Mouse (Mus musculus): ENCODE measurements around the gene H2afv. TPM values are rescaled to one million over a fixed set of nuclear protein-coding genes. Genes with fewer than 3 reads are reported as not detected.

H2afv gene
- polyA plus RNA-seq, 1 experiment: 153 TPM

DNA sequence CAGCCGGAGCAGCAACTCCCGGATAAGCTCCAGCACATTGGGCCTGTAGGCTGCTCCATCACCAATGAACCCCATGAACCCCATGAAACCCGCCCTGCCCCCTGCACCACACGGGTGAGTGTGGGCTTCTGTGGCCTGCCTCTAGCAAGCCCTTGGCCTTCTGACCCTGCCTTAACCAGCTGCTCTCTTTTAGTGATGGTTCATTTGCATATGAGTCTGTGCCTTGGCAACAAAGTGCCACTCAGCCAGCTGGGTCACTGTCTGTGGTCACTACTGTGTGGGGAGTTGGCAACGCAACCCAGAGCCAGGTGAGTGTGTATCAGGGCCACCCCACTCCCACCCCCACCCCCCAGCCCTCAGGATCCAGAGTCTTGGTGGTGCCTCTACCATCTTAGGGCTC, 48.7 kb downstream of the H2afv start:
- Histone ChIP-seq H3K79me3 (ENCODE audit: low read depth) (peaks cover 7% of the 10 kb centered on the region), H3K27me3 (ENCODE audit: control insufficient read depth, insufficient read depth, insufficient read length) (no peaks in the 10 kb centered on the region), H3K36me3 (ENCODE audit: control insufficient read depth, insufficient read depth) (peaks cover 27% of the 10 kb centered on the region), H3K79me2 (ENCODE audit: control insufficient read depth, insufficient read depth) (peaks cover 25% of the 10 kb centered on the region), H3K4me3 (ENCODE audit: insufficient read depth, poor library complexity, severe bottlenecking) (no peak overlapping the region), H3ac (ENCODE audit: control insufficient read depth, insufficient read length, low read depth) (no peak overlapping the region)
- TF ChIP-seq USF1 (IDR thresholded peaks at IDR 0.05; ENCODE audit: low read depth): no peak
- TF ChIP-seq CTCF (IDR thresholded peaks at IDR 0.05; ENCODE audit: control insufficient read depth, insufficient read depth, insufficient read length): no peak
- TF ChIP-seq CEBPB (IDR thresholded peaks at IDR 0.05; ENCODE audit: low read depth): no peak
- TF ChIP-seq MYOD1 (IDR thresholded peaks at IDR 0.05; ENCODE audit: control insufficient read depth, insufficient read length, low read depth): no peak
- no peak for TF ChIP-seq MYOG (IDR thresholded peaks at IDR 0.05; ENCODE audit: control insufficient read depth, extremely low read depth, insufficient read length)
- TF ChIP-seq FOSL1 (IDR thresholded peaks at IDR 0.05; ENCODE audit: insufficient read depth, low read length, poor library complexity, severe bottlenecking): no peak
- TF ChIP-seq MAX (IDR thresholded peaks at IDR 0.05): no peak

DNA sequence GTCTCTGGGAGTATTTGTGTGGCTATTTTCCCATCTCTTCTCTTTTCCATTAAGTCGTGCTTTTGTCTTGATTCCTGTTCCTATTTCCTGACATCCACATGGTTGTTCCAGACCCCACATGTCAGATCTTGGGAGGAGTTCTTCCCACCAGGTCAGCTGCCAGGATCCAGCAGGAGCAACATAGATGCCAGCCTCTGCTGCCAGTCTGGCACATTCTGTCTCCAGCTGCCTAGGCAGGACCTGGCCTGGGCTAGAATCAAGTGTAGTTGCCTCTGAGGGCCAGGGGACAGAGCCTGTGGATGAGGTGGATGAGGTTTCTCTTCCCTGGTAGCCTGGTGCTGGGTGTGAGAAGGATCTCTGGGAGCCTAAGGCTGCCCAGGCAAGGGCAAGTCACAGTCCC, 50.4 kb downstream of the H2afv start:
- H3ac ChIP-seq (ENCODE audit: control insufficient read depth, insufficient read length, low read depth): no peak overlapping the region
- H3K36me3 ChIP-seq (ENCODE audit: control insufficient read depth, insufficient read depth): peaks cover 18% of the 10 kb centered on the region
- H3K79me2 ChIP-seq (ENCODE audit: control insufficient read depth, insufficient read depth): peaks cover 38% of the 10 kb centered on the region
- no peak overlapping the region for H3K4me3 ChIP-seq (ENCODE audit: insufficient read depth, poor library complexity, severe bottlenecking)
- no peak for TF ChIP-seq CEBPB (IDR thresholded peaks at IDR 0.05; ENCODE audit: low read depth)
- no peak for TF ChIP-seq MAX (IDR thresholded peaks at IDR 0.05)
- TF ChIP-seq USF1 (IDR thresholded peaks at IDR 0.05; ENCODE audit: low read depth): no peak
- no peak for TF ChIP-seq CTCF (IDR thresholded peaks at IDR 0.05; ENCODE audit: control insufficient read depth, insufficient read depth, insufficient read length)
- TF ChIP-seq MYOG (IDR thresholded peaks at IDR 0.05; ENCODE audit: control insufficient read depth, extremely low read depth, insufficient read length): no peak
- no peak for TF ChIP-seq MYOD1 (IDR thresholded peaks at IDR 0.05; ENCODE audit: control insufficient read depth, insufficient read length, low read depth)
- TF ChIP-seq FOSL1 (IDR thresholded peaks at IDR 0.05; ENCODE audit: insufficient read depth, low read length, poor library complexity, severe bottlenecking): no peak
- peaks cover 13% of the 10 kb centered on the region for H3K79me3 ChIP-seq (ENCODE audit: low read depth)
- H3K27me3 ChIP-seq (ENCODE audit: control insufficient read depth, insufficient read depth, insufficient read length): no peaks in the 10 kb centered on the region

DNA sequence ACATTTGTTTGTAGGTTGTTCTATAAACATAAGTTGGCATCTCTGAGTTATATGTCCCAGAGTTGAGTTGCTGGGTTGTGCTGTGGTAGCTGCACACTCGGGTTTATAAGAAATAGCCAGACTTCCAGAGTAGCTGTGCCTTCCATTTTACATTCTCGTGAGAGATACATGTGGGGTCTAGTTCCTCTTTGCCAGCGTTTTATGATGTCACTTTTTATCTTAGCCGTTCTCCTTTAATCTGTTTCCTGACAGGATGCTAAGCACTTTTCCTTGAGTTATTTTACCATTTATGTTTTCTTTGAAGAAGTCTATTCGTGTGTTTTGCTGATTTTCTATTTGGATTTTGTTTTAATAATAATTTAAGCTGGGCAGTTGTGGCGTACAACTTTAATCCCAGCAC, 51.4 kb downstream of the H2afv start:
- H3K36me3 ChIP-seq (ENCODE audit: control insufficient read depth, insufficient read depth): peaks cover 18% of the 10 kb centered on the region

DNA sequence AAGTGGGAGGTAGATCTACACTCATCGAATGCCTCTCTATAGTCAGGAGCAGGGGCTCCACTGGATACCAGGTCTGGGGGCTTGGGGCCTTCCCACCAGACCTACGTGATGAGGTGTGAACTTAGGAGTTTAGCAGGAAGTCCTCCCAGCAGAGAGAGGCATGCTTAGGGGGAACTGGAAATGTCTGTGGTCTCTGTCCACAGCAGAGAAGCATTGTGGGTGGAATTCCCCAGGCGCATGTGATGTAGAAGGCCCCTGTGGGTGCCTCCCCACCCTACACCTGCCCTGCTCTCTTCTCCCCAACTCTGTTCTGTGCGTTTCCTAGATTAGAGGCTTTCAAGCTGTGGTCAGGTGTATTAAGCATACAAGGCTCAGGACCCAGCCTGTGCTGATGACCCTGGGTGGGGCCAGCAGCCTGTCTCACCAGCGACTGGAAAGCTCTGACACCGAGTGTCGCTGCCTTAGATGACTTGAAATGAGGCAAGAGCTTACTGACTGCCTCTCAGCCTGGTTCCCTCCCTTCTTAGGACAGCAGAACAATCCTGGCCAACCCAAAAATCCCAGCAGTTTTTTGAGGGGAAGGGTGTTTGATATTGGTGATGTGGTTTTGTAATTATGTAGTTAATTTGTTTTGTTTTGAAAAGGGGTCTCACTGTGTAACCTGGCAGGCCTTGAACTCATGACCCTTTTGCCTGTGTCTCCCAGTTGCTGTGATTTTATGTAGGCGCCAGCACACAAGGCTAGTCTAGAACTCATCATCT, 52.5 kb downstream of the H2afv start:
- no peak overlapping the region for H3ac ChIP-seq (ENCODE audit: control insufficient read depth, insufficient read length, low read depth)
- peaks cover 8% of the 10 kb centered on the region for H3K36me3 ChIP-seq (ENCODE audit: control insufficient read depth, insufficient read depth)
- H3K79me3 ChIP-seq (ENCODE audit: low read depth): peaks cover 13% of the 10 kb centered on the region
- H3K79me2 ChIP-seq (ENCODE audit: control insufficient read depth, insufficient read depth): peaks cover 38% of the 10 kb centered on the region
- no peaks in the 10 kb centered on the region for H3K27me3 ChIP-seq (ENCODE audit: control insufficient read depth, insufficient read depth, insufficient read length)
- H3K4me3 ChIP-seq (ENCODE audit: insufficient read depth, poor library complexity, severe bottlenecking): no peak overlapping the region
- TF ChIP-seq USF1 (IDR thresholded peaks at IDR 0.05; ENCODE audit: low read depth): no peak
- TF ChIP-seq MYOG (IDR thresholded peaks at IDR 0.05; ENCODE audit: control insufficient read depth, extremely low read depth, insufficient read length): no peak
- no peak for TF ChIP-seq CEBPB (IDR thresholded peaks at IDR 0.05; ENCODE audit: low read depth)
- TF ChIP-seq MYOD1 (IDR thresholded peaks at IDR 0.05; ENCODE audit: control insufficient read depth, insufficient read length, low read depth): no peak
- TF ChIP-seq CTCF (IDR thresholded peaks at IDR 0.05; ENCODE audit: control insufficient read depth, insufficient read depth, insufficient read length): no peak
- TF ChIP-seq FOSL1 (IDR thresholded peaks at IDR 0.05; ENCODE audit: insufficient read depth, low read length, poor library complexity, severe bottlenecking): no peak
- no peak for TF ChIP-seq MAX (IDR thresholded peaks at IDR 0.05)

More for the DNA sequence above, 51.4 kb downstream of the H2afv start:
- H3K4me3 ChIP-seq (ENCODE audit: insufficient read depth, poor library complexity, severe bottlenecking): no peak overlapping the region
- H3K79me2 ChIP-seq (ENCODE audit: control insufficient read depth, insufficient read depth): peaks cover 38% of the 10 kb centered on the region
- TF ChIP-seq USF1 (IDR thresholded peaks at IDR 0.05; ENCODE audit: low read depth) (no peak), MYOD1 (IDR thresholded peaks at IDR 0.05; ENCODE audit: control insufficient read depth, insufficient read length, low read depth) (no peak), MYOG (IDR thresholded peaks at IDR 0.05; ENCODE audit: control insufficient read depth, extremely low read depth, insufficient read length) (no peak), CEBPB (IDR thresholded peaks at IDR 0.05; ENCODE audit: low read depth) (no peak), MAX (IDR thresholded peaks at IDR 0.05) (no peak), CTCF (IDR thresholded peaks at IDR 0.05; ENCODE audit: control insufficient read depth, insufficient read depth, insufficient read length) (no peak), FOSL1 (IDR thresholded peaks at IDR 0.05; ENCODE audit: insufficient read depth, low read length, poor library complexity, severe bottlenecking) (no peak)
- no peak overlapping the region for H3ac ChIP-seq (ENCODE audit: control insufficient read depth, insufficient read length, low read depth)
- peaks cover 13% of the 10 kb centered on the region for H3K79me3 ChIP-seq (ENCODE audit: low read depth)
- no peaks in the 10 kb centered on the region for H3K27me3 ChIP-seq (ENCODE audit: control insufficient read depth, insufficient read depth, insufficient read length)

DNA sequence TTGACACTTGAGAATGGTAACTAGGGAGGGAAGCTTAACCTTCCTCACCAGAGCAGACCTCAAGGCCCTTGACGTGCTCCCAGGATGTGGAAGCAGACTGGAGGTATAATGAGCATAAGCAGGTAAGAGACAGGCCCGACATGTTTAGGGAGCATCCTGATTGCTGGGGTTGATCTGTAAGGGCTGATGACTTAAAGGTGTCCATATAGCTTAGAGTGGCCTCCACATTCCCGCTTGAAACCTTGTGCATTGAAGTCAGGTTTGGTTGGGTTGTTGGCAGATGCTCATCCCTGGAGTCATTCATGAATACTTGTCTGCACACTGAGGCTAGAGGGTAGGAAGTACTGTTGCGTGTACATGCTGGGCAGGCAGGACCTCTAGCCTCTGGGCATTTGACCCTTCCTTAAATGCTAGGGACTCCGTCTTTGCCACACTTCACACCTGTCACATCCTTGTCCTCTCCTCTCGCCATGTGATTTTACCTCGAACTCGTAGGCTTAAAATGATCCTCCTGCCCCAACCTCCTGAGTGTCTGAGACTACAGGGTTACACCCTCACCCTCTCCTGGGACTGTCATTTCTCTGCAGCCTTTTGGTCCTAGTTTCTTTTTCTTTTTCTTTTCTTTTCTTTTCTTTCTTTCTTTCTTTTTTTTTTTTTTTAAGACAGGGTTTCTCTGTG, 53.7 kb downstream of the H2afv start:
- Histone ChIP-seq H3K79me3 (ENCODE audit: low read depth) (peaks cover 13% of the 10 kb centered on the region), H3K4me3 (ENCODE audit: insufficient read depth, poor library complexity, severe bottlenecking) (peak overlapping the region; percentile 93), H3K79me2 (ENCODE audit: control insufficient read depth, insufficient read depth) (peaks cover 38% of the 10 kb centered on the region), H3ac (ENCODE audit: control insufficient read depth, insufficient read length, low read depth) (no peak overlapping the region), H3K36me3 (ENCODE audit: control insufficient read depth, insufficient read depth) (peaks cover 8% of the 10 kb centered on the region), H3K27me3 (ENCODE audit: control insufficient read depth, insufficient read depth, insufficient read length) (no peaks in the 10 kb centered on the region)
- TF ChIP-seq MYOG (IDR thresholded peaks at IDR 0.05; ENCODE audit: control insufficient read depth, extremely low read depth, insufficient read length) (no peak), MYOD1 (IDR thresholded peaks at IDR 0.05; ENCODE audit: control insufficient read depth, insufficient read length, low read depth) (no peak), USF1 (IDR thresholded peaks at IDR 0.05; ENCODE audit: low read depth) (no peak), CEBPB (IDR thresholded peaks at IDR 0.05; ENCODE audit: low read depth) (no peak), CTCF (IDR thresholded peaks at IDR 0.05; ENCODE audit: control insufficient read depth, insufficient read depth, insufficient read length) (no peak), MAX (IDR thresholded peaks at IDR 0.05) (no peak), FOSL1 (IDR thresholded peaks at IDR 0.05; ENCODE audit: insufficient read depth, low read length, poor library complexity, severe bottlenecking) (no peak)
